Mouse (Mus musculus) ES-E14 (cell line): ENCODE measurements around the gene Rtcb. TPM values are rescaled to one million over a fixed set of nuclear protein-coding genes. Genes with fewer than 3 reads are reported as not detected.

Experiments used
- DNase-seq: peaks from one replicate; pipeline ENCODE4 v3.0.0-alpha.2; 2013; ENCODE audit warnings: low read depth, low spot score
- H3K27ac ChIP-seq: 2 replicates; pipeline ENCODE4 v1.5.1; 2012; ENCODE audit warnings: low read depth, mild to moderate bottlenecking, low read length, moderate library complexity, mixed read lengths; ENCODE audit not compliant: poor library complexity, insufficient read depth, severe bottlenecking
- H3K36me3 ChIP-seq: 2 replicates; pipeline ENCODE4 v1.6.1; 2012; ENCODE audit warnings: mild to moderate bottlenecking, low read length, moderate library complexity, mixed read lengths; ENCODE audit not compliant: control insufficient read depth, poor library complexity, insufficient read depth, severe bottlenecking
- H3K4me1 ChIP-seq, 2 experiments: fragments of 150-350 bp in 1 of 2; sonication (generic) in 1 of 2; 2 replicates each; pipeline ENCODE4 v1.6.1; 2012; ENCODE audit warnings: low read length in 2 of 2, mild to moderate bottlenecking in 1 of 2, mixed read lengths in 1 of 2; ENCODE audit not compliant: control insufficient read depth in 2 of 2, insufficient read depth in 2 of 2, poor library complexity in 1 of 2
- H3K4me3 ChIP-seq, 2 experiments: fragments of 150-350 bp in 1 of 2; sonication (generic) in 1 of 2; 2 replicates each; pipeline ENCODE4 v1.5.1; 2012; ENCODE audit warnings: low read length in 2 of 2, low read depth in 1 of 2, mild to moderate bottlenecking in 1 of 2, mixed read lengths in 1 of 2; ENCODE audit not compliant: insufficient read depth in 1 of 2, poor library complexity in 1 of 2, severe bottlenecking in 1 of 2
- H3K9ac ChIP-seq: 2 replicates; pipeline ENCODE4 v1.6.1; 2012; ENCODE audit warnings: low read depth, mild to moderate bottlenecking, low read length, mixed read lengths; ENCODE audit not compliant: poor library complexity, insufficient read depth, severe bottlenecking
- H3K9me3 ChIP-seq: fragments of 150-350 bp; sonication (generic); 2 replicates; pipeline ENCODE4 v1.6.1; 2012; ENCODE audit warnings: low read depth, mild to moderate bottlenecking, low read length; ENCODE audit not compliant: control insufficient read depth, insufficient read depth
- CHD2 ChIP-seq: IDR thresholded peaks from 2 replicates; pipeline ENCODE4 v1.6.1; 2014; ENCODE audit warnings: mild to moderate bottlenecking, low read depth, low read length, inconsistent platforms
- HCFC1 ChIP-seq: IDR thresholded peaks from 2 replicates; pipeline ENCODE4 v1.6.1; 2012; ENCODE audit warnings: low read length, inconsistent platforms, borderline replicate concordance; ENCODE audit not compliant: insufficient read depth
- MAFK ChIP-seq: IDR thresholded peaks from 2 replicates; pipeline ENCODE4 v1.6.1; 2014; ENCODE audit warnings: mild to moderate bottlenecking, low read depth, low read length, inconsistent platforms; ENCODE audit not compliant: insufficient read depth
- ZC3H11A ChIP-seq: IDR thresholded peaks from 2 replicates; pipeline ENCODE4 v1.6.1; 2012; ENCODE audit warnings: low read depth, mild to moderate bottlenecking, inconsistent platforms, low read length, borderline replicate concordance
- ZNF384 ChIP-seq: IDR thresholded peaks from 2 replicates; pipeline ENCODE4 v1.6.1; 2012; ENCODE audit warnings: low read depth, low read length, inconsistent platforms
- in situ Hi-C, 2 experiments: fragments of 600-800 bp; cut with MboI; formaldehyde crosslinking; loops; one replicate each; pipeline ENCODE4 v1.15.1; 2025; ENCODE audit warnings: low sequenced_read_pairs in 2 of 2, inconsistent platforms in 1 of 2; ENCODE audit not compliant: unreplicated experiment in 2 of 2
- total RNA-seq: library from RNA; depleted of rRNA; stranded (reverse); fragments of 300-350 nt; gene quantifications from 2 replicates; pipeline ENCODE4 v1.2.3, GENCODE M21; 2012

Rtcb gene
- total RNA-seq, 1 experiment, result 139 TPM

DNA sequence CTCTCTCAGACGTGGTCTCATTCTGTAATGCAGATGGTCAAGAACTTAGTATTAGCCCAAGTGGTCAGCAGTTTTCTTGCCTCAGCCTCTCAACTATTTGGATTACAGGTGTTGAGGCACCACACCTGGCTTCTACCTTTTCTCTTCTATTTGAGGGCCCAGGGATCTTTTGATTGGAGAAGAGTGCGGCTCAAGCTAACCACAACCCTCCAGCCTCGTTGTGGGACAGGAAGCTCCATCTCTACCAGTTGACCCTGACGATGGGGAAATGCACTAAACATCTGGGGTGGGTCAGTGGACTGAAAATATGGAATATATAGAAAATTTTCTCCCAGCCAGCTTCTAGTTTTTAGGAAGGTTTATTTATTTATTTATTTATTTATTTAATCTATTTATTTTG is 34.8 kb upstream of the Rtcb start:
- Histone ChIP-seq H3K9me3 (no peaks in the 10 kb centered on the region), H3K4me3 (no peak overlapping the region), H3K27ac (no peak overlapping the region), H3K4me1 (no peaks in the 10 kb centered on the region), H3K36me3 (no peaks in the 10 kb centered on the region), H3K9ac (no peak overlapping the region)
- no peak for DNase-seq
- in situ Hi-C loops, result no loop called here
- no peak for TF ChIP-seq HCFC1
- TF ChIP-seq CHD2, result no peak
- TF ChIP-seq ZC3H11A, result no peak

DNA sequence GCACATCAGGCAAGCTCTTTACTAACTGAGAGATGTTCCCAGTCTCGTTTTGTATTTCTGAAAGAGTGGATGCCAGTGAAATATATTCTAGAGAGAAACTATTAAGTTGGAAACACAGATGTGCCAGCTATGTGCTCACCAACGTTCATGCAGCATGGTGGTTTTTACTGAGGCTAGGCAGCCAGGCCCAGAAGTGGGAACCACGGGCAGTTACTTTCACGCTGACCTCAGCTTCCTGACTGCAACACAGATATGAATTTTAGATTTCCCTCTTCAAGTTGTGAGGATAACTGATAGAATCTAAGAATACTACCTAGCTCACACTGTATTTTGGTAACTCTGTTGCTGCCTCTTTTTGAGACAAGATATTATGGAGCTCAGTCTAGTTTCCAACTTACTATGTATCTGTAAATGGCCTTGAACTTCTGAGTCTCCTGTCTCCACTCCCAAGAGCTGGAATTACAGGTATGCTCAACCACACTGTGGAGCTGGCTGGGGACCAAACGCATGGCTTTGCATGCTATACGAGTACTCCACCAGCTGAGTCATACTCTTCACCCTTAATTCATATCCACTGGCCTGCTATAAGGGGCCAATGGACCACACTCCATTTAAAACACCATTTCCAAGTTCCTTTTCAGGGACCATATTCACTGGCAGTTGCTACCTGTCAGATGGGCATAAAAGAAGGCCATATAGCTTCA is 31.9 kb upstream of the Rtcb start:
- no peaks in the 10 kb centered on the region for H3K9me3 ChIP-seq
- no peak for DNase-seq
- no peak overlapping the region for H3K4me3 ChIP-seq
- no peak overlapping the region for H3K27ac ChIP-seq
- no peaks in the 10 kb centered on the region for H3K4me1 ChIP-seq
- in situ Hi-C loops, result no loop called here
- H3K9ac ChIP-seq, result no peak overlapping the region
- TF ChIP-seq MAFK (no peak), HCFC1 (no peak), ZNF384 (no peak), CHD2 (no peak), ZC3H11A (no peak)
- no peaks in the 10 kb centered on the region for H3K36me3 ChIP-seq

DNA sequence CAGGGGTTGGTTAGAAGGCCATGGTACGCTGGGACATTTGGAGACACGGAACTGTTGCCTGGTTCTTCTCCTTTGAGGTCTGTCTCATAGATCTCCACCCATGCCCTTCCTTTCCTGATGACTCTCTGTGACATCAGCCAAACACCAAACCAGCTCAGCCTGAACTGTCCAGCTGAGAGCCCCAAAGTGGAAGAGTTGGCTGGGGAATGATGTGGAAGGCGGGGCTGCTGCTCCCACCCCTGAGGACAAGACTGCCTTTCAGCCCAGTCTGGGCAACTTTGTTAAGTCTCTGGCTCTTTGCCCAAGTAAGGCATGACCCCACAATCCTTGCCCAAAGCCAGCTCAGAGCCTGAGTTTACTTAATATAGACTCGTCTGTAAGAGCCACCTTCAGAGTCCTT is 15.3 kb upstream of the Rtcb start:
- DNase-seq, result no peak
- Histone ChIP-seq H3K9ac (no peak overlapping the region), H3K4me1 (no peaks in the 10 kb centered on the region), H3K9me3 (no peaks in the 10 kb centered on the region), H3K36me3 (no peaks in the 10 kb centered on the region), H3K4me3 (no peak overlapping the region), H3K27ac (no peak overlapping the region)
- TF ChIP-seq ZNF384 (no peak), MAFK (no peak), HCFC1 (no peak), CHD2 (no peak), ZC3H11A (no peak)
- in situ Hi-C loops, result no loop called here

DNA sequence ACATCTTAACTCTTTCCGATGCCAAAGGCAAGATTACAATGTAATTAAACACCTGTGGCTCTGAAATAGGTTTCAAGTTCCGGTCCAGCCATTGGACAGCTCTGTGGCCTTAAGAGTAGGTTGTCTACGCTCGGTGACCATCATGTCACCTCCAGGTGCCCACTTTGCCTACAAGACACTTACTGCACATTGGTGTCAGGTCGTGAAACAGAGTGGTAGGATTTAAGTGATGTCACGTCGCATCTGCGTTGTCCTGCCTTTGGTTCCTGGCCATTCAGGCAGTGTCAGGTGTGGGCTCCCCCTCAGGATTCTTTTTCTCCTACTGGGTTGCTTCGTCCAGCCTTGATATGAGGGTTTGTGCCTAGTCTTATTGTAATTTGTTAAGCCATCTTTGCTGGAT is 14.2 kb upstream of the Rtcb start:
- Histone ChIP-seq H3K4me1 (no peaks in the 10 kb centered on the region), H3K36me3 (no peaks in the 10 kb centered on the region), H3K9ac (no peak overlapping the region), H3K9me3 (no peaks in the 10 kb centered on the region), H3K27ac (no peak overlapping the region), H3K4me3 (no peak overlapping the region)
- TF ChIP-seq ZC3H11A, result no peak
- in situ Hi-C loops, result no loop called here
- DNase-seq, result no peak
